Mouse (Mus musculus) embryo, embryonic 11.5 days (tissue): Measurements from ENCODE around the gene Apoh.
A peak's percentile ranks its signal among the peaks of the same experiment; 100 is the strongest.

ENCODE experiments used
- DNase-seq: peaks from one replicate; pipeline ENCODE4 v3.0.0-alpha.2; 2012; ENCODE audit warnings: low read depth, low spot score

The Apoh gene

DNA sequence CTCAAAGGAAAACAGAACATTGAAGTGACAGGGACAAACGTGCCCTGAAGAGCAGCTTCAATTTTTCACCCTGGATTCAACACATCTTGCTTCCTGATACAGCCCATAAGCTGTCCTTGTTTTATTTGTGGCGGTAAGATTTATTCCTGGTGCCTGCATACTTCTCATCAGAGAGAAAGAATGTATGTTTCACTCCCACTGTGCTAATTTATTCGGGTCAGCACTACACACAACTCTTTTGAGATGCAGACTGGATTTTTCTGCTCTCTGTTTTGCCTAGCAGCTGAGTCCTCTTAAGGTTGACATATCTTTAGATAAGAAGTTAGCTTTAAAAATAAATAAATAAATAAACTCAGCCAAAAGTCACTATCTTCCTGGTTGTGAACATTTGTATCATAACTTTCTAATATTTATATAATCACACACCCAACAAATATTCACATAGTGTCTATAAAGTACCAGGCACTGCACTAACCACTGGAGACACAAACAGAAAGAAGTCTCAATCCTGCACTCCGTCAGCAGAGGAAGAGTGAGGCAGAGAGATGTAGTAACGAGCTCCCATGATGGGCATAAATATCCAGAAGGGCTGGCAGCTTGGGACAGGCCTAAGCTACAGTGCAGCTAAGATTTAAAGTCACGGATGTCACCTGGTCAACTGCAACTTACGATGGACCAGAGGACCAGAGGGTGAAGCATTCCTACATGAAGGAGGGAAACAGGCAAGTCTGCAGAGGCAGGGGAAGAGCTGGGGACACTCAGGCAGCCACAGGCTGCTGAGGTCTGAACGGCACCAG lies 9.4 kb upstream of the Apoh start:
- no peak for DNase-seq

DNA sequence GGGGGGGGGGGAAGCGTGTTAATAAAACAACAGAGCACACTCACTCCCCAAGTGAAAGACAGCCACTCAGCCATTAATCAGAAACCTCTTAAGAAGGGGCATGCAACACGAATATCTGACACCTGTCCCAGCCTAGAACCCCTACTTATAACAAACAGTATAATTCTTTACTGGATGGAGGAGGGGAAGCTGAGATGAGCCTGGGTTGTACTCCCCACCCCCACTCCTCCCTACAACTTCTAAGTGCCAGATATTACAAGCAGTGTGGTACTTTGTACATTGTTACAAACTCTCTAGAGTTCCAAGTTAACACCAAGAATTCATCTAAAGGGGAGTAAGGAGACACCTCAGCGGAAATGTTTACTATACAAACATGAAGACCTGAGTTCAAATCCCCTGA lies 8.5 kb upstream of the Apoh start:
- DNase-seq: no peak

DNA sequence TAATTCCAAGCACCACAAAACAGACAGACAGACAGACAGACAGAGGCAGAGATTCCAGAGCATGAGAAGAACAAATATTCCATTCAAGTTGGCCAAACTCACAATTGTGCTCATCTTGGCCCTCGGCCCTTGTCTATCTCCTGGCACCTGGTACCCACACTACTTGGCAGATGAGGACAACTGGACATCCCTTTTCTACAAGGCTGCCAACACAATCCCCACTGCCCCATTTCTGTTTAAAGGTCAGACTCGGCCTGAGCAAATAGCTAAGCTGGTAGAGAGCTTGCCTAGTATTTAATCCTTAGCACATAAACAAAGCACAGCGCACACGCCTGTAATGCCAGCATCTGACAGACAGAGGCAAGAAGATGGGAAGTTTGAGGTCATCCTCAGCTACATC lies 7.6 kb upstream of the Apoh start:
- no peak for DNase-seq

DNA sequence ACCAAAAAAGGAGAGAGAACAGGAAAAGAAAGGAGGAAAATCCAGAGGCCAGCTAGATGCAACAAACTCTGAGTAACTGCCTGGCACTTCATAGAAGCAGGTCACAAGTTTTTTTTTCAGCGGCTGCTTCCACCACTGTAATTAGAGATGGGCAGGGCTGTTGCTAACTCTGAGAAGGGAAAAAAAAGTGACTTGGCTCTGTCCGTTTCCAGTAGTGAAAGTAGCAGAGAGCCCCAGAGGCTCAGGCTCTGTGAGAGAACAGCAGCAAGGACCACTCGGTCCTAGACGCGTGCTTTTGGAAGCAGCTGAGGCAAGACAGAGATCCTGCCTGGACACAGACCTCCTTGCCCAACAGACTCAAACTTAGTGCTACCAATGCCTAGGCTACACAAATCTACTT lies 6.7 kb upstream of the Apoh start:
- DNase-seq: no peak

DNA sequence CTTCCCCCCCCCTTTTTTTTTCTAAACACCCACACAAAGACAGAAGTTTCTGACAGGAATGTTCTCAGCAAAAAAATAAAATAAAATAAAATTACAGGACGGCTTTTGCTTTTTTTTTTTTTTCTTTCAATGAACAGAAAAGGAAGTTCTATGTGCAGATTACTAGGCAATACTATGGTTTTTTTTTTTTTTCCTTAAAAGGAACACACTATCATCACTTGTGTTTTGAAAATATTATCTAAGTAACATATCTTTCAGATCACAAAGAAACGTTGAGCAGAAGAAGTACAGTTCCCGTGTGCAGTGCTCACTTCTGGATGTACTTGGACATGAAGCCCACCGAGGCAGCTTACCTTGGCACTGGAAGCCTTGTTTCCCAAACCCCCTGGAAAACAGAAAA lies 2.9 kb upstream of the Apoh start:
- DNase-seq: no peak

DNA sequence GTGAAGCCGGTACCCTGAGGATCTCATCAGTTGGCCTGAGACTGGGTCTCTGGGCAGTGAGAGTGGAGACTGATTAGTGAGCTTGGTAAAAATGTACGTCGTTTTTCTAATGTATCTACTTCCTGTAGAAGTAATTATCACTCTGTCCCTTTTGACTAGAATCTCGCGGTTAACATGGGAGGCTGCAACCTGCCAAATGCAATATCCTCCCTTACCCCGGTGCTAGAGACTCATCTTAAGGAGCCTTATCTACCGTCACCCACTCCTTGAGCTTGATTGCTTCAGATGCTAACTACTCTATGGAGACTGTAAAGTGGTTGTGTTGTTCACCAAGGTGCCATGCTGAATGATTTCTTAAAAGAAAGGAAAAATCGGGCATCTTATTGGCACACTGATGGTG lies 1.4 kb upstream of the Apoh start:
- DNase-seq: no peak

DNA sequence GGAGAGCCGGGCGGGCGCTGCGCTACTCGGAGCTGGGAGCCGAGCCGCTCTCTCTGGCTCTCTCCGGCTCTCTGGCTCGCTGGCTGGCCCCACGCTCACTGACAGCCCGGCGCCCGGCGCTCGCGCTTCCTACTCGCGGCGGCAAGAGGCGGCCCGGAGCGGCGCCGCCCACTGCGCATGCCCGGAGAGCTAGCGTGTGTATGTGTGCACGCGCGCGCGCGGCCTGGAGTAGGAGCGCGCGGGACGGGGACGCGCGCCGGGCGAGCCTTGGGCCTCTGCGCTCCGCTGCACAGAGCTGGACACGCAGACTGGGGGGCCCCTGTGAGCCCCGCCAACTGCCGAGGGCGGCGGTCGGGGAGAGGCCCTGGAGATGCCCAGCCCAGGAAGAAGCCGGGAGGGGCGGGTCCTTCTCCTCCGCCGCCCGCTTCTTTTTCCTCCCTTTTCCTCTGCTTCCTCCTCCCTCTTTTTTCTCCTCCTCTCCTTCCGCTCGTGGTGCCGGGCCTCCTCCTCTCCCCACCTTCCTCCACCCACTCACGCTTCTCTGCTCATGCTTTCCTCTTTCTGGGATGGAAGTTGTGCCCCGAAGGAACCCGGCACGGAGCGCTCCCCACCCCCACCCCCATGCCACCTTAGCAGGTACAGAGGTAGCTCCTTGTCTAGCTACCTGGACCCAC lies 772 bp downstream of the Apoh start, which contains the start of gene Prkca:
TSS of gene Prkca (minus strand) at position 140 of the 674 bp plus-strand sequence.
- peak; percentile 94 for DNase-seq

DNA sequence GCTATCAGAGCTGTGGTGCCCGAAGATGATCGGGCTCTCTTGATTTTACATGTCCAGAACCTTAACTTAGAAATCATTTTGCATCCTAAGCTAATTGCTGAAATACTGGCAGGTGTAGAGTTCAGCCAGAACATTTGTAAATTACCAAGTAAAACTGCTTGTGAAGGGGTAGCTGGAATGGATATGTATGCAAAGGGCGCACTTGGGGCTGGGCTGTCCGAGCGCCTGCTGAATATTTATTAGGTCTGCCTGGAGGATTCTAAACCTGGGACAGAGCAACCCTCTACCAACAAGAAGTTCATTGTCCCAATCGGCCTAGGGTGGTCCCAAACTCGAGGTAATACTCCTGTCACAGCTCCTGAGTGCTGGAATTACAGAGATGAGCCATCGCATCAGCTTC lies 1.6 kb downstream of the Apoh start:
- no peak for DNase-seq

DNA sequence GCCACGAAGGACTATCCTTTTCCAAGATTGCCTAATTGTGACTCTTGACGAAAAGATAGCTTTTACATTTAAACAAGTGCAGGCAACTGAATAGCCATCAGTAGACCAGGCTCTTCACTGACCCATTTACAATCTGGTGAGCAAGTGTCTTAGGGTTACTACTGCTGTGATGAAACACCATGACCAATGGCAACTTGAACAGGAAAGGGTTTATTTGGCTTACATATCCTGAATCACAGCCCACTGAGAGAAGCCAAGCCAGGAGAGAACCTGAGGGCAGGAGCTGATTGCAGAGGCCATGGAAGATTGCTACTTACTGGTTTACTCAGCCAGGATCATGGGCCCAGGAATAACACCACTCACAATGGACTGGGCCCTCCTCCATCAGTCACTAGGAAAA lies 2.2 kb downstream of the Apoh start:
- no peak for DNase-seq

DNA sequence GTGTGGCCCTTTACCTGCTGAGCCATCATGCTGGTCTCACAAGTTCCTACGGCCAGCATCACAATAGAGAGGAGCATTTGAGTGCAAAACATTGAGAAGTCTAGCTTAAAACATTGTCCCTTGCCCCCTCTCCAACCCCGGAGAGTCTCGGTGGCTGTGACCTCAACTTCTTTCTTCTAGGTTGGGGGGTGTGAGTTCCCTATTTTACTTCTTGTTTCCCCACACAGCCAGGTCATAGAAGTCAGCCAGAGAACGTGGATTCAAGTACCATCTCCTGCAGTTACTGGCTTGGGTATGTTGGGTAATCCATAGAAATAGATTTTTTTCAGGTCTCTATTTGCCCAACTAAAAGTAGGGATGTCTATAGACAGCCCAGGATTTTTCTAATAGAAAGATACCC lies 7.6 kb downstream of the Apoh start:
- DNase-seq: no peak

DNA sequence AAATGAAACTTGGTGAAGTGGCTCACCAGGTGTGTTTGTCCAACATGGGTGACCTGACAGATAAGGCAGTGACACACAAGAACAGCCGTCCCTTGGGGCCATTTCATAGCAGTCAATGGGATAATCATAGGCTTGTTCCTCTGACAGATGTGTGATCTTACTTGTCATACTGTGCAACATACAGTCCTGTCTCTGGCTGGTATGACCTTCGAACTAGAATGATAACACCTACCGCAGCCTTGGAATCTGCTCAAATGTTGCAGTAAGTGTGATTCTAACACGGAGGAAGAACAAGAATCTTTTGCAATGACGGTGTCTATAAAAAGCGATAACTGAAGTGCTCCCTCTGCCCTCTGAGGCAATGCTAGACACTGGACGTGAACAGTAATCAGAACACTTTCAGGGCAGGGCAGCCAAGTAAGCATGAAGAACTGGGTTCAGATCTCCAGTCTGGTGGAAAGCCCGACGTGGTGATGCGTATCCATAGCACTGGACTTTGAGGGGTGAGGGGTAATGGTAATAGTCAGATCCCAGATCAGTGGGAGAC lies 9.8 kb downstream of the Apoh start:
- DNase-seq: no peak

DNA sequence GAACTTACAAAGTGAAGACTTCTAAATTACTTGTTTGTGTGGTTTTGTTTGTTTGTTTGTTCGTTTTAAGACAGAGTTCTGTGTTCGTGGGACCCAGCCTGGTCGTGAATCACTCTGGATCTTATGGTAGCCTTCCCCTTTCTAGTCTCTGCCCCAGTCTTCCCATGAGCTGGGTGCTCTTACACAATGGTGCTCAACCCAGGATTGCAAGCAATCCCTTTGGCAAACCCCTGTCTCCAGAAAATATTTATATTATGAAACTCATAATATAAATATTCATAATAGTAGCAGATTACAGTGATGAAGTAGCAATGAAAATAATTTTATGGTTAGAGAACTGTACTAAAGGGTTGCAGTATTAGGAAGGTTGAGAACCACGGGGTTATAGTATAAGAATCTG lies 12.9 kb downstream of the Apoh start:
- DNase-seq: no peak

DNA sequence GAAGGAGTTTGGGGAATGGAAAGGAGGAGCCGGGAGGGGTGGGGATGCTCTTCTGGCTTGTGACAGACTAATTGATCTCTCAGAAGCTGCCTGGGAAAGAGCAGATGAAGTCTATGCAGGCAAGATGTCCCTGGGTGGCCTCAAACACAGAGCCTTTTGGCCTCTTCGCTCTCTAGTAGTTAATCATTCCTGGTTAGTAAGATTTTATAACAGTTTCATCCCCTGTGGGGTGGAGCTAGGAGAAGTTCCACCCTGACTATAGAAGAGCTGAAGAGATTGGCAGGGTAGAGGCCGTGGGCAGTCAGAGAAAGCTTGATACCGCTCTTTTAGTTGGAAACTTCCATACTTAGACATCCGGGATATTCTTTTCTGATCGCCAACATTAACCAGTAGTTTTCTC lies 15.8 kb downstream of the Apoh start:
- DNase-seq: no peak

DNA sequence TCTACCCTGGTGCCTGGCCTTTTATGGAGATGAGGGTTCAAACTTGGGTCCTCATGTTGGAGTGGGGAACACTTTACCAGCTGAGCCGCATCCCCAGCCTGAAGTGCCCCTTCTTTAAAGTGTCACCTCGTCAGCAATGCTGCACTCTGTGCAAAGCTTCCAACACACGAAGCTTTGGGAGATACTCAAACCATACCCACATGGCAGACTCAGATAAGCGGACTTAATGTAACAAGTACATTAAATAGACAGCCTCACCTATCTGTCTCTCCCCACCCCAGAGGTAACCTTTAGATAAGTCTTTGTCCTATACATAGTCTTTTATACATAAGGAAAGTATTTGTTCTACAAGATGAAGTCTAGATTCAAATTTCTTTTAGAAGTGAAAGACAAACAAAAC lies 17.8 kb downstream of the Apoh start:
- no peak for DNase-seq

DNA sequence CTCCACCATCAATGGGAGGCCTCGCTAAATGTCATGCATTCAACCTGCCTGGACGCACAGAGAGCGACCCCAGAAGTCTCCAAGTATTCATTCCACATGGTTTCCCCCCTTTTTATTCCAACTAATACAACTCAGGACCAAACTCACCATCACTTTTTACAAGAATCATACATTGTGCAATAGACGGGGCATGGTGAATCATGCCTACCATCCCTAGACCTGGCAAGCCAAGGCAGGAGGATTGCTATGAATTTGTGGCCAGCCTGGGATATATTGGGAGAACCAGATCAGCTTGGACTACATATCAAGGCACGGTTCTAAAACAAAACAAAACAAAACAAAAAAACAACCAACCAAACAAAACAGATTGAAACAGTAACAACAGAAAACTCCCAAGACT lies 19.8 kb downstream of the Apoh start:
- DNase-seq: no peak

DNA sequence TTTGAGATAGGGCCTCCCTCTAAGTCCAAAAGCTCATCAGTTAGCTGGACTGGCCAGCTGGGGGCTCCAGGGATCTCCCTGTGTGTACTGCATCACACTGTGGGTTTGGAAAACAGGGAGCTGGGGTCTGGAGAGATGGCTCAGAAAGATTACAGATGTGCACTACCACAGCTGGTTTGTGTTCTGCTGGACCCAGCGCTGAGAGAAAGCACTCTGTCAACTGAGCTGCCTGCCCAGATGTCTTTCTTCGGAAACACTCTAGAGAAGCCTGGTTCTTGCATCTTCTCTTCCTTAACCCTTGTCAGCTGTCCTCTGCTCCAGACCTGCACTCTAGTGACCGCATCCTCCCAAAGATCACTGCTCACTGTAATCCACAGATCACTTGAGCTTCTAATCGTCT lies 20.8 kb downstream of the Apoh start:
- DNase-seq: no peak

DNA sequence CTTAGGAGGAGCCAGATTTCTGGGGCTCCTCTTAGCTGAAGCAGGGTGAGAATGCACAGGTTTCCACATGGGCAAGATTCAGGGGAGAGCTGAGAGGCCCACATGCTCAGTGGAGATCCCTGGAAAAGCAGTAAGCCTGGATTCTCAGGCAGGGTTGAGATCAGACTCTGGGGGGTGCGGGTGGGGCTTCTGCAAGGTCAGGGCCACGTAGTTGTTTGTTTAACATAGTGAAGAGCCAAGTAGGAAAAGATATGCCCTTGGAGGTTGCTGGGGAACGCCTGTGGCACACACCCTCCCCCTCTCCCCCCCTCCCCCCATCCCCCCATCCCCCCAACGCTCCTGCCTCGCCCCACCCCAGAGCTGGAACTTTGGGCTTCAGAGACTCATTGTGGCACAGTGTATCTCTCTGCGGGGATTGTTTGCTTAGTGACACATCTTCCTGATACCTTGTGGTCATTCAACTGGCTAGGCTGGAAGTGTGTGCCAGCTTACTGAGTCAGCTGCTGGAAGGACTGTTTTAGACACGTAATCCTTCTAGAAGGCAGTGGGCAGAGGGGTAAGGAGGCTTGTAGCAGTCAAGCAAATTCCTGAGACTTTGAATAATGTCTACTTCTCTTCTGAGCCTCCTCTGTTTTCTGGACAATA lies 21.9 kb downstream of the Apoh start:
- DNase-seq: no peak

DNA sequence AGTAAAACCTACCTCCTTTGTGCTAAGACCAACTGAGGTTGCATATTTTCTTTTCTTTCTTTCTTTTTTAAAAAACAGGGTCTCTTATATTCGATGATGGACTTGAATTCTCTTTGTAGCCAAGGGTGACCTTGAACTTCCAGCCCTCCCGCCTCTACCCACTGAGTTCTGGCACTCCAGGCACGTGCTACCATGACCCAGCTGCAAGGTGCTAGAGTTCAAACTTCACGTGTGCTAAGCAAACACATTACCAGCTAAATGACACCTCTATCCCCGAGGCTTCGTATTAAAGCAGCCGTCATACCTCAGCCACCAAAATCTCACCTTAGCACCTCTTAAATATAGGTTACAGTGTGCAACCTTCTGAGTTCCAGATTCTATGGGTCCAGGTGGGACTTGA lies 22.4 kb downstream of the Apoh start:
- no peak for DNase-seq

DNA sequence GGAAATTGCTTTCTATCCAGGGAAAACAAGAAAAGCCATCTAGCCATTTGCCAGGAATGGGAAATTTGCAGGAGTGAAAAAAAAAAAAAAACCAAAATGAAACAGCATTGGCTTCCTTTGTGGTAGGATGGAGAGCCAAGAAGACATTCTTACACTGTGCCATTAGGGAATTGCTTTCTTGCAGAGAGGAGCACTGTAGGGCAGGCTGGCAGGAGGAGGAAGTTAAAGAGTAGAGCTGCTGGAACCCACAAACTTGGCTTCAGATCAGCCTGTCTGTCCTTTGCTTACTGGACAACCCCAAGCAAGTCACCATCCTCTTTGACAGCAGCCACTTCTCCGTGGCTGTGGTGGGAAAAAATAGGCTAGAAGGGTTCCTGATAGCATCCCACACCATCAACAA lies 23.9 kb downstream of the Apoh start:
- no peak for DNase-seq

DNA sequence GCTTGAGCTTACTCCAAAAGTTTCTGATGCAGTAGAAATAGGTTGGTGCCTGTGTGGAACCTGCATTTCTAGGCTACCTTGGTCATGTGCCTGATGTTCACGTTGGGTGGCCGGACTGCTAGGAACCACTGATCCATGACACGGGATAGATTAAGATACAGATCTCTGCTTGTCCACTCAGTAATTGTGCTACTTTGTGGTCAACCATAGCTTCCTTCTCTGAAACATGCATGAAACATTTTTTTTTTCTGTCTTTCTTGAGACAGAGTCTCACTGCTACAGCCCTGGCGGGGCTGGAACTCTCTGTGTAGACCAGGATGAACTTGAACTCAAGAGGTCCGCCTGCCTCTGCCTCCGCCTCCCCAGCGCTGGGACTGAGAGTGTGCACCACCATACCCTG lies 33.7 kb downstream of the Apoh start:
- no peak for DNase-seq

DNA sequence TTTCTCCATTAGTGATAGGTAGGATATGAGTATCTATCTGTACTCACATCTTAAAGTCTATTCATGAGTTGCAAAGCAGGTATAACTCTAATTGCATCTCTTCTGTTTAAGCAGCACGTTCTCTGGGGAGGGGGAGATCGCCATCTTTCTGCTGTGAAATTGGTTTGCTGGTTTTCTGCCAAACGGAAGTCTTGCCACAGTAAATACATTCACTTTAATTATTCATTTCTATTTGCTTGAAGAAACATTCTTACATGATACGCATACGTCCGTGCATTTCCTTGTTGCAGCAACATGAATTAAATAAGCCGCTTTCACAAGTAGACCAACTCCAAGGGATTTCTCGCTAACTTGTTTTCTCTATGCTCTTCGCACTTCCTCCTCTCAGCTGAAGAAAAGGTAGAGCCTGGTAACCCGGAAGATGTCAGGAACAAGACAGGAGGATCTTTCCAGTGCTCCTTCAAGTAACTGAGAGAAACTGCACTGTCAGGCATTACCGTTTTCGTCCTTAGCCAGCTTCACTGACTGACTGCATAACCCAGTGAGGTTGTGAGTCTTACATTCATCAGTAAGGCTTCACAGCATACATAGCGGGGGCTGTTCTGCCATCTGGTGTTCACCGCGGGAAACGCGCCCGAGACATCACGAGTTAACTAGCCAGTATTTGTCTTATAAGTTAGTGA lies 34.7 kb downstream of the Apoh start:
- peak; percentile 66 for DNase-seq

DNA sequence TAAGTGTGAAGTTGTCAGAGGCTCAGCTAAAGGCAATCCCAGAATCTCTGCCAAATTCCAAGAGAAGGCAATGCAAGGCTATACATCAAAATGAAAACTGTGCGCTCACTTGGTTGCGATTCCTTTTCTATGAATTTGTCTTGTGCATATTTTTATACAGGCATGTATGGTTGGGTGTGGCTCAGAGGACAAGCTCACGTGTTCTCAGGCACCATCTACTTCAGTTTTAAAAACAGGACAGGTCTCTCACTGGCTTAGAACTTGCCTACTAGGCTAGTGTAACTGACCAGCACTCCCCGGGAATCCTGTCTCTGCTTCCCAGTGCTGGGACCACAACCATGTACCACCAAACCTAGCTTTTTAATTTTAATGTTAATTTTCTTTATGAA lies 35.2 kb downstream of the Apoh start:
- DNase-seq: no peak
